Mouse (Mus musculus) heart, postnatal 0 days (tissue): ENCODE results near the gene Cd19. TPM values are rescaled to one million over a fixed set of nuclear protein-coding genes. Genes with fewer than 3 reads are reported as not detected.

ENCODE experiments used
- ATAC-seq: fragments of 200-750 bp; cut with Nextera tagmentation; 2 replicates; pipeline ENCODE4 v1.8.0; 2017; ENCODE audit warnings: low read depth, moderate number of reproducible peaks, moderate library complexity; ENCODE audit not compliant: insufficient read depth
- DNase-seq: peaks from one replicate; pipeline ENCODE4 v3.0.0-alpha.2; 2016; ENCODE audit warnings: low spot score
- H3K27ac ChIP-seq: fragments of 300-500 bp; sonication (generic); 2 replicates; pipeline ENCODE4 v1.5.1; 2014; ENCODE audit warnings: low read depth, mild to moderate bottlenecking
- H3K27me3 ChIP-seq: fragments of 300-500 bp; sonication (generic); 2 replicates; pipeline ENCODE4 v1.6.1; 2014; ENCODE audit warnings: low read length, mixed read lengths; ENCODE audit not compliant: control insufficient read depth, insufficient read depth
- H3K36me3 ChIP-seq: fragments of 300-500 bp; sonication (generic); replicated peaks from 2 replicates; pipeline ENCODE4 v1.6.1; 2014; ENCODE audit warnings: low read length, mixed read lengths; ENCODE audit not compliant: control insufficient read depth, insufficient read depth
- H3K4me1 ChIP-seq: fragments of 300-500 bp; sonication (generic); 2 replicates; pipeline ENCODE4 v1.6.1; 2014; ENCODE audit warnings: antibody characterized with exemption; ENCODE audit not compliant: control insufficient read depth, insufficient read depth
- H3K4me2 ChIP-seq: fragments of 300-500 bp; sonication (generic); 2 replicates; pipeline ENCODE4 v1.6.1; 2014; ENCODE audit warnings: low read depth, mild to moderate bottlenecking, low read length, moderate library complexity
- H3K4me3 ChIP-seq: fragments of 300-500 bp; sonication (generic); 2 replicates; pipeline ENCODE4 v1.5.1; 2014; ENCODE audit warnings: low read depth, low read length
- H3K9ac ChIP-seq: fragments of 300-500 bp; sonication (generic); replicated peaks from 2 replicates; pipeline ENCODE4 v1.6.1; 2014; ENCODE audit warnings: low read depth, low read length, mixed read lengths
- H3K9me3 ChIP-seq: fragments of 300-500 bp; sonication (generic); replicated peaks from 2 replicates; pipeline ENCODE4 v1.6.1; 2016; ENCODE audit warnings: low read length; ENCODE audit not compliant: control insufficient read depth
- CTCF ChIP-seq: IDR thresholded peaks from 2 replicates; pipeline ENCODE4 v1.5.1; 2016; ENCODE audit warnings: antibody characterized with exemption, control low read depth, low read depth
- EP300 ChIP-seq: IDR thresholded peaks from 2 replicates; pipeline ENCODE4 v1.6.1; 2016; ENCODE audit warnings: antibody characterized with exemption, low read depth
- WGBS: fragments of 180-500 bp; shearing (Covaris S2); extraction: QIAGEN DNeasy Blood & Tissue Kit; methylation state at CpG from one replicate; pipeline ENCODE4 v1.1.7; 2014; 5-methylcytosine and 5-hydroxymethylcytosine counted together
- microRNA-seq: library from miRNA; unstranded; fragments of <30 nt; microRNA quantifications from one replicate; pipeline ENCODE4, GENCODE M21; 2016
- polyA plus RNA-seq: library from polyadenylated mRNA; unstranded; fragments of >200 nt; fragmentation: Nextera tagmentation; extraction: Ambion mirVana; gene quantifications from 2 replicates; pipeline ENCODE4 v1.2.1, GENCODE M21; 2015
- total RNA-seq: library from RNA; depleted of rRNA; stranded (reverse); fragments of >200 nt; gene quantifications from 2 replicates; pipeline ENCODE4 v1.2.3, GENCODE M21; 2014; ENCODE audit warnings: low replicate concordance; rRNA removed

The Cd19 gene
- total and polyA plus RNA-seq, 2 experiments from 2014 or later = 0.04 to 0.12 TPM

- DNase-seq = no peak
- TF ChIP-seq CTCF (no peak), EP300 (no peak)
- no peaks in the 10 kb centered on the region for H3K9me3 ChIP-seq
- no peak overlapping the region for H3K9ac ChIP-seq
- 69% methylated on average over 10 of the region's 10 CpGs for WGBS
- H3K4me1 ChIP-seq = no peaks in the 10 kb centered on the region
- peaks cover 23% of the 10 kb centered on the region for H3K36me3 ChIP-seq
- H3K27ac ChIP-seq = no peak overlapping the region
- H3K27me3 ChIP-seq = no peaks in the 10 kb centered on the region
- H3K4me3 ChIP-seq = peak overlapping the region; percentile 33; the same call in 1 of the 2 replicates
- no peak for ATAC-seq
- peak overlapping the region; percentile 21; the same call in 1 of the 2 replicates for H3K4me2 ChIP-seq
These were observed 47.1 kb downstream of the Cd19 start for GRCm38 (mm10) chr7:126367636-126368035.

- WGBS = 71% methylated on average over 6 of the region's 6 CpGs
- H3K4me1 ChIP-seq = no peaks in the 10 kb centered on the region
- H3K4me2 ChIP-seq = no peak overlapping the region
- H3K9ac ChIP-seq = no peak overlapping the region
- no peaks in the 10 kb centered on the region for H3K36me3 ChIP-seq
- H3K4me3 ChIP-seq = no peak overlapping the region
- H3K9me3 ChIP-seq = no peaks in the 10 kb centered on the region
- no peaks in the 10 kb centered on the region for H3K27me3 ChIP-seq
- DNase-seq = no peak
- H3K27ac ChIP-seq = no peak overlapping the region
- TF ChIP-seq EP300 = no peak
- no peak for TF ChIP-seq CTCF
- no peak for ATAC-seq
These were observed 51.7 kb downstream of the Cd19 start for GRCm38 (mm10) chr7:126363038-126363437.

GRCm38 (mm10) chr7:126359049-126359448 lies 55.6 kb downstream of the Cd19 start:
- no peak overlapping the region for H3K27ac ChIP-seq
- no peaks in the 10 kb centered on the region for H3K27me3 ChIP-seq
- no peaks in the 10 kb centered on the region; the same call in 1 of the 2 replicates for H3K4me1 ChIP-seq
- H3K4me2 ChIP-seq = no peak overlapping the region
- H3K9ac ChIP-seq = no peak overlapping the region
- DNase-seq (no peak), ATAC-seq (no peak)
- no peaks in the 10 kb centered on the region for H3K9me3 ChIP-seq
- no peak for TF ChIP-seq EP300
- no peak for TF ChIP-seq CTCF
- no peaks in the 10 kb centered on the region for H3K36me3 ChIP-seq
- no peak overlapping the region for H3K4me3 ChIP-seq
- WGBS = 52% methylated on average over 13 of the region's 13 CpGs

Small RNA genes within 50 kb of the gene (microRNA-seq; reads per million reads assigned to microRNA genes)
- not detected for gene Mir7058

Other genes with a start within 250 kb of the Cd19 start
- gene Xpo6, start 214.4 kb downstream of the Cd19 start, total RNA-seq = 52.9 and 78.8 TPM in 2 replicates
- gene Xpo6, start 214.4 kb downstream of the Cd19 start, polyA plus RNA-seq = 12.3 and 14.2 TPM in 2 replicates
- gene Sbk1, start 142.3 kb downstream of the Cd19 start, total RNA-seq = 42.0 and 48.9 TPM in 2 replicates
- gene Sbk1, start 142.3 kb downstream of the Cd19 start, polyA plus RNA-seq = 14.9 and 17.4 TPM in 2 replicates
- gene Lat, start 45.3 kb downstream of the Cd19 start, total RNA-seq = 0.73 and 6.7 TPM in 2 replicates
- gene Lat, start 45.3 kb downstream of the Cd19 start, polyA plus RNA-seq = 0.75 and 1.1 TPM in 2 replicates
- gene Spns1, start 37.4 kb downstream of the Cd19 start, total RNA-seq = 47.0 and 87.1 TPM in 2 replicates
- gene Spns1, start 37.4 kb downstream of the Cd19 start, polyA plus RNA-seq = 34.6 and 36.0 TPM in 2 replicates
- gene Nfatc2ip, start 18.2 kb downstream of the Cd19 start, total RNA-seq = 3.5 and 6.5 TPM in 2 replicates
- gene Nfatc2ip, start 18.2 kb downstream of the Cd19 start, polyA plus RNA-seq = 1.2 TPM in 2 replicates
- gene Rabep2, start 13.9 kb upstream of the Cd19 start, total RNA-seq = 20.2 and 24.8 TPM in 2 replicates
- gene Rabep2, start 13.9 kb upstream of the Cd19 start, polyA plus RNA-seq = 15.0 and 16.4 TPM in 2 replicates
- gene Atp2a1, start 48.2 kb upstream of the Cd19 start, total RNA-seq = 0.92 and 3.8 TPM in 2 replicates
- 0.40 and 0.92 TPM in 2 replicates for gene Atp2a1, start 48.2 kb upstream of the Cd19 start, polyA plus RNA-seq
- gene Sh2b1, start 60.5 kb upstream of the Cd19 start, total RNA-seq = 22.6 and 30.3 TPM in 2 replicates
- 34.4 and 34.5 TPM in 2 replicates for gene Sh2b1, start 60.5 kb upstream of the Cd19 start, polyA plus RNA-seq
- 151 and 153 TPM in 2 replicates for gene Tufm, start 72.5 kb upstream of the Cd19 start, total RNA-seq
- 199 and 205 TPM in 2 replicates for gene Tufm, start 72.5 kb upstream of the Cd19 start, polyA plus RNA-seq
- gene Atxn2l, start 88.5 kb upstream of the Cd19 start, total RNA-seq = 21.8 and 35.6 TPM in 2 replicates
- 13.4 and 14.1 TPM in 2 replicates for gene Atxn2l, start 88.5 kb upstream of the Cd19 start, polyA plus RNA-seq
- gene Eif3c, start 151.5 kb upstream of the Cd19 start, total RNA-seq = 88.8 and 103 TPM in 2 replicates
- 108 and 114 TPM in 2 replicates for gene Eif3c, start 151.5 kb upstream of the Cd19 start, polyA plus RNA-seq
- gene Apobr, start 170.1 kb upstream of the Cd19 start, total RNA-seq = not detected in 2 replicates
- gene Apobr, start 170.1 kb upstream of the Cd19 start, polyA plus RNA-seq = 0.34 and 0.40 TPM in 2 replicates
- gene Cln3, start 170.9 kb upstream of the Cd19 start, total RNA-seq = 14.8 and 17.1 TPM in 2 replicates
- 14.9 and 17.0 TPM in 2 replicates for gene Cln3, start 170.9 kb upstream of the Cd19 start, polyA plus RNA-seq
- not detected in 2 replicates for gene Il27, start 180.1 kb upstream of the Cd19 start, total RNA-seq
- not detected in 2 replicates for gene Il27, start 180.1 kb upstream of the Cd19 start, polyA plus RNA-seq
- gene Nupr1, start 216.0 kb upstream of the Cd19 start, total RNA-seq = 1.3 and 4.1 TPM in 2 replicates
- gene Nupr1, start 216.0 kb upstream of the Cd19 start, polyA plus RNA-seq = 8.9 and 13.0 TPM in 2 replicates
- 15.9 and 20.7 TPM in 2 replicates for gene Sgf29, start 234.4 kb upstream of the Cd19 start, total RNA-seq
- gene Sgf29, start 234.4 kb upstream of the Cd19 start, polyA plus RNA-seq = 21.9 and 25.3 TPM in 2 replicates